Mouse (Mus musculus): Measurements from ENCODE around the gene Tbc1d1.

DNA sequence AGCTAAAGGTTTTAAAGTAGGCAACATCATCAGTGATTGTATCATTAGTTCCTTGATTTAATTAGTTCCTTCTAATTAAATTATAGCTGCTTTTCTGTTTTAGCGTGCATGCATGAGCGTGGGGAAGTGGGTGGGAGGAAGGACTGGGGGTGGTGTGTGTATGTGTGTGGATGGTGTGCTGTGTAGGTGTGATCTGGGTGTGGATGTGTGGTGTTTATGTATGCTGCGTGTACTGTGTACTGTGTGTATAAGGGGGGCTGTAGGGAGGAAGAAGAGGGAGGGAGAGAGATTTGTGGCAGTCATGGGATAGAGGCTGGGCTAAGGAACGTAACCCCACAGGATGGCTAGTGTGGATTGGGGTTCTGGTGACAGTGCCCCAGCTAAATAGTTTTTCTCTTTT lies 129.2 kb downstream of the Tbc1d1 start:
- no peak for TF ChIP-seq GATA1 (IDR thresholded peaks at IDR 0.05; ENCODE audit: borderline replicate concordance, low read length)
- TF ChIP-seq FLI1 (IDR thresholded peaks at IDR 0.05; ENCODE audit: low read length): no peak

Data from megakaryocyte, embryonic 14.5 days (primary cell).